ENCODE assay signal across 18 mouse cellular contexts in the genomic region with DNA sequence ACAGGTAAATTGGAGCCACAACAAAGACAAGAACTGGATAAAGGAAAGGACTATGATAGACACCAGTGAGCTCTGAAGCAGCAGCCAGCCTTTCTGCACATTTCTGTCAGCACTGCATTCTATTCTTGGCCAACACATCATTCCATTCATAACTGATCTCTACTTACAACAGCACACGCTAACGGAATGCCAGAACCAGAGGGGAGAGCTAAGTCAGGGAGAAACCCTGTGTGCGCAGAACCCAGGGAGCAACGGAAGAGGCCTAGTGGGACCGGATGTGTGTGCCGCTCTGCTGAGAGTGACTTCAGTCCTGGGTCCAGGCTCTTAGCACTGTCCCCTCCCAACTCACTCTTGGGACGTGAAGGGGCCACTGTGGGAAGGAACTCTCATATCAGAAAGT. TPM values are rescaled to one million over a fixed set of nuclear protein-coding genes. Genes with fewer than 3 reads are reported as not detected.
DNase-seq lines count a peak whose midpoint lies in the region; ATAC-seq and TF ChIP-seq lines count a peak whose summit lies in the region.
"Had no signal": no experiment of that assay in that cellular context is flagged by ENCODE, and none has a peak within 500 bp of the region (broad histone marks: within the 10 kb centered on the region; RNA-seq: fewer than 3 reads in every experiment).

No protein-coding gene starts in this region.

- no peaks in the 10 kb centered on the region for H3K27me3 ChIP-seq in intestine, embryonic 14.5 days (replicated peaks; ENCODE audit: control insufficient read depth, insufficient read depth, low read length)
- no peaks in the 10 kb centered on the region for H3K27me3 ChIP-seq in intestine, postnatal 0 days (replicated peaks; ENCODE audit: control insufficient read depth, insufficient read depth, low read length)
- no peaks in the 10 kb centered on the region for H3K27me3 ChIP-seq in heart, embryonic 12.5 days (replicated peaks)
- H3K27me3 ChIP-seq in limb, embryonic 15.5 days = no peaks in the 10 kb centered on the region
- H3K27me3 ChIP-seq in midbrain, embryonic 15.5 days (replicated peaks) = no peaks in the 10 kb centered on the region
- H3K27me3 ChIP-seq: hindbrain, embryonic 12.5 days; liver, embryonic 13.5 days had no signal

- peaks cover 10% of the 10 kb centered on the region for H3K4me1 ChIP-seq in intestine, embryonic 14.5 days (replicated peaks; ENCODE audit: control insufficient read depth, insufficient read depth, low read length)
- no peaks in the 10 kb centered on the region for H3K4me1 ChIP-seq in intestine, postnatal 0 days (replicated peaks; ENCODE audit: control insufficient read depth, insufficient read depth, low read length)
- peaks cover 14% of the 10 kb centered on the region for H3K4me1 ChIP-seq in brown adipose tissue, adult 24 weeks (ENCODE audit: control insufficient read depth, insufficient read depth, insufficient read length, low read length)
- H3K4me1 ChIP-seq in heart, embryonic 12.5 days (replicated peaks) = peaks cover 11% of the 10 kb centered on the region; the same call in 1 of the 2 replicates
- peaks cover 3% of the 10 kb centered on the region; the same call in 1 of the 2 replicates for H3K4me1 ChIP-seq in limb, embryonic 15.5 days
- no peaks in the 10 kb centered on the region for H3K4me1 ChIP-seq in midbrain, embryonic 15.5 days
- H3K4me1 ChIP-seq: hindbrain, embryonic 12.5 days; liver, embryonic 13.5 days had no signal

- H3K27ac ChIP-seq in intestine, embryonic 14.5 days (ENCODE audit: low read depth) = no peak overlapping the region
- H3K27ac ChIP-seq in intestine, postnatal 0 days (ENCODE audit: low read depth, low read length) = no peak overlapping the region
- H3K27ac ChIP-seq in brown adipose tissue, adult 24 weeks (replicated peaks; ENCODE audit: low read depth, low read length) = peak overlapping the region; percentile 2; the same call in 1 of the 2 replicates
- peak overlapping the region; percentile 96 for H3K27ac ChIP-seq in heart, embryonic 12.5 days (ENCODE audit: poor library complexity, severe bottlenecking)
- H3K27ac ChIP-seq in limb, embryonic 15.5 days = 0 out of 2 replicates have a peak overlapping the region, but pooled peaks have one; percentile 6
- no peak overlapping the region for H3K27ac ChIP-seq in midbrain, embryonic 15.5 days
- H3K27ac ChIP-seq: hindbrain, embryonic 12.5 days; left cerebral cortex, adult 2 months; liver, embryonic 13.5 days had no signal

- 56% methylated on average over 7 of the region's 7 CpGs for WGBS in intestine, embryonic 14.5 days
- 59% methylated on average over 7 of the region's 7 CpGs for WGBS in intestine, postnatal 0 days
- WGBS in heart, embryonic 12.5 days = 28% methylated on average over 7 of the region's 7 CpGs
- WGBS in limb, embryonic 15.5 days = 55% methylated on average over 7 of the region's 7 CpGs
- 88% methylated on average over 7 of the region's 7 CpGs for WGBS in midbrain, embryonic 15.5 days

- no peaks in the 10 kb centered on the region for H3K36me3 ChIP-seq in intestine, embryonic 14.5 days (ENCODE audit: control insufficient read depth, insufficient read depth, low read length)
- H3K36me3 ChIP-seq in intestine, postnatal 0 days (ENCODE audit: control insufficient read depth, insufficient read depth) = no peaks in the 10 kb centered on the region
- no peaks in the 10 kb centered on the region for H3K36me3 ChIP-seq in heart, embryonic 12.5 days
- no peaks in the 10 kb centered on the region for H3K36me3 ChIP-seq in limb, embryonic 15.5 days
- H3K36me3 ChIP-seq in midbrain, embryonic 15.5 days (replicated peaks) = no peaks in the 10 kb centered on the region
- H3K36me3 ChIP-seq: hindbrain, embryonic 12.5 days; liver, embryonic 13.5 days had no signal

- DNase-seq in intestine, embryonic 14.5 days (ENCODE audit: low spot score) = peak; percentile 52
- no peak for DNase-seq in thymus, postnatal 25 days
- DNase-seq in layer of hippocampus, postnatal 25 days (ENCODE audit: extremely low spot score in 1 of 2, low spot score in 1 of 2) = no peak
- DNase-seq: cerebellum, adult 2 months; embryo, embryonic 11 days; kidney, postnatal 36 days; liver, embryonic 13.5 days; right cerebral cortex, postnatal 4 days; thymus, postnatal 4 days had no signal

- TF ChIP-seq CTCF in intestine, postnatal 0 days (IDR thresholded peaks at IDR 0.05; ENCODE audit: low read depth) = no peak

- ATAC-seq in intestine, embryonic 14.5 days (replicated peaks; ENCODE audit: low FRiP score, low TSS enrichment, low read depth) = no peak
- ATAC-seq in intestine, postnatal 0 days = no peak
- ATAC-seq in heart, embryonic 12.5 days (ENCODE audit: insufficient number of reproducible peaks, low FRiP score) = peak; percentile 82; the same call in 1 of the 2 replicates
- ATAC-seq in limb, embryonic 15.5 days (ENCODE audit: insufficient number of reproducible peaks, low FRiP score, low TSS enrichment, low read depth) = 0 out of 2 replicates have a peak, but pooled peaks have one; percentile 40
- ATAC-seq in midbrain, embryonic 15.5 days (replicated peaks) = no peak

- no peak overlapping the region for H3K4me2 ChIP-seq in intestine, embryonic 14.5 days (ENCODE audit: low read length)
- no peak overlapping the region for H3K4me2 ChIP-seq in intestine, postnatal 0 days (replicated peaks; ENCODE audit: low read depth)
- peak overlapping the region; percentile 61 for H3K4me2 ChIP-seq in heart, embryonic 12.5 days
- no peak overlapping the region for H3K4me2 ChIP-seq in limb, embryonic 15.5 days
- H3K4me2 ChIP-seq in midbrain, embryonic 15.5 days = no peak overlapping the region
- H3K4me2 ChIP-seq: hindbrain, embryonic 12.5 days; liver, embryonic 13.5 days had no signal

- no peaks in the 10 kb centered on the region for H3K9me3 ChIP-seq in intestine, embryonic 14.5 days (ENCODE audit: control insufficient read depth, low read length)
- no peaks in the 10 kb centered on the region for H3K9me3 ChIP-seq in intestine, postnatal 0 days (ENCODE audit: control insufficient read depth)
- H3K9me3 ChIP-seq in heart, embryonic 12.5 days (replicated peaks) = no peaks in the 10 kb centered on the region
- H3K9me3 ChIP-seq in limb, embryonic 15.5 days = no peaks in the 10 kb centered on the region
- no peaks in the 10 kb centered on the region for H3K9me3 ChIP-seq in midbrain, embryonic 15.5 days
- H3K9me3 ChIP-seq: hindbrain, embryonic 12.5 days; liver, embryonic 13.5 days had no signal

- no peak overlapping the region for H3K4me3 ChIP-seq in intestine, embryonic 14.5 days (ENCODE audit: low read depth, low read length)
- H3K4me3 ChIP-seq in intestine, postnatal 0 days (ENCODE audit: low read depth, low read length) = no peak overlapping the region
- no peak overlapping the region for H3K4me3 ChIP-seq in brown adipose tissue, adult 24 weeks (ENCODE audit: insufficient read depth, low read depth, low read length)
- H3K4me3 ChIP-seq in heart, embryonic 12.5 days = peak overlapping the region; percentile 31
- no peak overlapping the region for H3K4me3 ChIP-seq in limb, embryonic 15.5 days
- H3K4me3 ChIP-seq in midbrain, embryonic 15.5 days = no peak overlapping the region
- H3K4me3 ChIP-seq: hindbrain, embryonic 12.5 days; left cerebral cortex, adult 2 months; liver, embryonic 13.5 days; megakaryocyte, embryonic 14.5 days; myocyte had no signal

- H3K9ac ChIP-seq in intestine, embryonic 14.5 days (ENCODE audit: low read length) = no peak overlapping the region
- H3K9ac ChIP-seq in intestine, postnatal 0 days (ENCODE audit: low read depth, low read length) = no peak overlapping the region
- peak overlapping the region; percentile 27 for H3K9ac ChIP-seq in heart, embryonic 12.5 days
- no peak overlapping the region for H3K9ac ChIP-seq in limb, embryonic 15.5 days
- H3K9ac ChIP-seq in midbrain, embryonic 15.5 days = no peak overlapping the region
- H3K9ac ChIP-seq: hindbrain, embryonic 12.5 days; liver, embryonic 13.5 days had no signal

RNA-seq across cellular contexts. Expression of gene Osmr, which starts 13.2 kb away (rescaled TPM):
- polyA plus RNA-seq in intestine, embryonic 14.5 days (2014; fragmentation: Nextera tagmentation; extraction: Ambion mirVana) = 0.99 and 1.6 TPM in 2 replicates
- polyA plus RNA-seq in intestine, postnatal 0 days (2015; fragmentation: Nextera tagmentation; extraction: Ambion mirVana) = 2.4 and 2.8 TPM in 2 replicates
- polyA plus RNA-seq in brown adipose tissue, adult 24 weeks (2012; ENCODE audit: insufficient read depth, insufficient read length, missing spikeins) = 3.4 and 3.7 TPM in 2 replicates
- polyA plus RNA-seq in heart, embryonic 12.5 days (2016; fragmentation: Nextera tagmentation; extraction: Ambion mirVana) = 2.0 and 2.1 TPM in 2 replicates
- 2.8 and 3.4 TPM in 2 replicates for polyA plus RNA-seq in limb, embryonic 15.5 days (2015; fragmentation: Nextera tagmentation; extraction: Ambion mirVana)
- polyA plus RNA-seq in midbrain, embryonic 15.5 days (2015; fragmentation: Nextera tagmentation; extraction: Ambion mirVana) = 1.6 and 1.7 TPM in 2 replicates
- total RNA-seq in layer of hippocampus, postnatal 25 days (2021) = 1 to 10 TPM; 2.7 to 2.8 TPM

Comparison
In these comparisons a context has a peak if more than half of its experiments do, and no peak if none do; other contexts are left out.
1. ATAC-seq: peak in heart, embryonic 12.5 days (single experiment) and limb, embryonic 15.5 days (single experiment); none in intestine, embryonic 14.5 days (single experiment), intestine, postnatal 0 days (single experiment) and midbrain, embryonic 15.5 days (single experiment).
2. H3K27ac ChIP-seq: peak in brown adipose tissue, adult 24 weeks (single experiment), heart, embryonic 12.5 days (single experiment) and limb, embryonic 15.5 days (single experiment); none in intestine, embryonic 14.5 days (single experiment), intestine, postnatal 0 days (single experiment) and midbrain, embryonic 15.5 days (single experiment).